Mouse (Mus musculus) midbrain, embryonic 12.5 days (tissue): ENCODE data around the gene Creg1. TPM values are rescaled to one million over a fixed set of nuclear protein-coding genes. Genes with fewer than 3 reads are reported as not detected.
A peak's percentile ranks its signal among the peaks of the same experiment; 100 is the strongest.

ENCODE experiments used
- ATAC-seq: fragments of 200-750 bp; cut with Nextera tagmentation; 2 replicates; pipeline ENCODE4 v1.8.0; 2017; ENCODE audit warnings: low read depth, moderate TSS enrichment, moderate library complexity; ENCODE audit not compliant: low FRiP score
- H3K27ac ChIP-seq: fragments of 300-500 bp; sonication (generic); replicated peaks from 2 replicates; pipeline ENCODE4 v1.5.1; 2016; ENCODE audit warnings: mild to moderate bottlenecking
- H3K27me3 ChIP-seq: fragments of 300-500 bp; sonication (generic); 2 replicates; pipeline ENCODE4 v1.6.1; 2016; ENCODE audit warnings: mild to moderate bottlenecking
- H3K36me3 ChIP-seq: fragments of 300-500 bp; sonication (generic); 2 replicates; pipeline ENCODE4 v1.6.1; 2016
- H3K4me1 ChIP-seq: fragments of 300-500 bp; sonication (generic); 2 replicates; pipeline ENCODE4 v1.6.1; 2016
- H3K4me2 ChIP-seq: fragments of 300-500 bp; sonication (generic); replicated peaks from 2 replicates; pipeline ENCODE4 v1.6.1; 2016; ENCODE audit warnings: mild to moderate bottlenecking, moderate library complexity
- H3K4me3 ChIP-seq: fragments of 300-500 bp; sonication (generic); 2 replicates; pipeline ENCODE4 v1.5.1; 2016; ENCODE audit warnings: mild to moderate bottlenecking
- H3K9ac ChIP-seq: fragments of 300-500 bp; sonication (generic); replicated peaks from 2 replicates; pipeline ENCODE4 v1.6.1; 2016; ENCODE audit warnings: mild to moderate bottlenecking, moderate library complexity
- H3K9me3 ChIP-seq: fragments of 300-500 bp; sonication (generic); 2 replicates; pipeline ENCODE4 v1.6.1; 2016; ENCODE audit warnings: mild to moderate bottlenecking
- WGBS: fragments of 180-500 bp; shearing (Covaris S2); methylation state at CpG from one replicate; pipeline ENCODE4 v1.1.7; 2016; 5-methylcytosine and 5-hydroxymethylcytosine counted together
- polyA plus RNA-seq: library from polyadenylated mRNA; unstranded; fragments of >200 nt; fragmentation: Nextera tagmentation; extraction: Ambion mirVana; gene quantifications from 2 replicates; pipeline ENCODE4 v1.2.1, GENCODE M21; 2016

Gene Creg1
- polyA plus RNA-seq, 1 experiment from 2014 or later: 31.6 TPM

GRCm38 (mm10) chr1:165730129-165730528 is 33.4 kb upstream of the Creg1 start:
- ATAC-seq: no peak
- Histone ChIP-seq H3K9me3 (no peaks in the 10 kb centered on the region), H3K27me3 (no peaks in the 10 kb centered on the region), H3K27ac (no peak overlapping the region), H3K4me1 (no peaks in the 10 kb centered on the region), H3K4me2 (no peak overlapping the region), H3K36me3 (no peaks in the 10 kb centered on the region), H3K9ac (no peak overlapping the region), H3K4me3 (no peak overlapping the region)
- 68% methylated on average over 1 of the region's 1 CpGs for WGBS

- H3K4me2 ChIP-seq: no peak overlapping the region
- peaks cover 7% of the 10 kb centered on the region for H3K4me1 ChIP-seq
- H3K9ac ChIP-seq: no peak overlapping the region
- H3K27ac ChIP-seq: no peak overlapping the region
- no peaks in the 10 kb centered on the region for H3K9me3 ChIP-seq
- no peak overlapping the region for H3K4me3 ChIP-seq
- H3K36me3 ChIP-seq: no peaks in the 10 kb centered on the region
- no peak for ATAC-seq
- no peaks in the 10 kb centered on the region for H3K27me3 ChIP-seq
- WGBS: 73% methylated on average over 6 of the region's 6 CpGs
Observed at GRCm38 (mm10) chr1:165731553-165731952, 32.0 kb upstream of the Creg1 start.

- H3K27me3 ChIP-seq: peaks cover 7% of the 10 kb centered on the region; the same call in 1 of the 2 replicates
- H3K9ac ChIP-seq: no peak overlapping the region
- no peak overlapping the region for H3K27ac ChIP-seq
- 92% methylated on average over 2 of the region's 2 CpGs for whole genome bisulfite sequencing
- H3K9me3 ChIP-seq: no peaks in the 10 kb centered on the region
- no peak for ATAC-seq
- no peaks in the 10 kb centered on the region for H3K36me3 ChIP-seq
- no peak overlapping the region for H3K4me2 ChIP-seq
- H3K4me3 ChIP-seq: no peak overlapping the region
- peaks cover 7% of the 10 kb centered on the region for H3K4me1 ChIP-seq
Observed at GRCm38 (mm10) chr1:165734840-165735239, 28.7 kb upstream of the Creg1 start.

GRCm38 (mm10) chr1:165735826-165736818 is 27.4 kb upstream of the Creg1 start:
- Histone ChIP-seq H3K36me3 (no peaks in the 10 kb centered on the region), H3K4me3 (no peak overlapping the region), H3K27ac (no peak overlapping the region), H3K4me1 (peaks cover 7% of the 10 kb centered on the region), H3K9ac (no peak overlapping the region), H3K4me2 (no peak overlapping the region), H3K9me3 (no peaks in the 10 kb centered on the region), H3K27me3 (peaks cover 7% of the 10 kb centered on the region; the same call in 1 of the 2 replicates)
- 41% methylated on average over 20 of the region's 20 CpGs for WGBS
- peak; percentile 58; the same call in 1 of the 2 replicates for ATAC-seq

GRCm38 (mm10) chr1:165737451-165737850 is 26.1 kb upstream of the Creg1 start:
- Histone ChIP-seq H3K4me3 (no peak overlapping the region), H3K9ac (peak overlapping the region; percentile 28; the same call in 1 of the 2 replicates), H3K27ac (no peak overlapping the region), H3K36me3 (no peaks in the 10 kb centered on the region), H3K4me1 (peaks cover 7% of the 10 kb centered on the region), H3K9me3 (no peaks in the 10 kb centered on the region), H3K27me3 (peaks cover 7% of the 10 kb centered on the region; the same call in 1 of the 2 replicates), H3K4me2 (no peak overlapping the region)
- 46% methylated on average over 5 of the region's 5 CpGs for WGBS
- ATAC-seq: no peak

- H3K4me2 ChIP-seq: no peak overlapping the region
- no peaks in the 10 kb centered on the region for H3K9me3 ChIP-seq
- no peaks in the 10 kb centered on the region for H3K36me3 ChIP-seq
- H3K4me3 ChIP-seq: no peak overlapping the region
- no peak overlapping the region for H3K27ac ChIP-seq
- no peak overlapping the region for H3K9ac ChIP-seq
- 56% methylated on average over 3 of the region's 3 CpGs for WGBS
- H3K27me3 ChIP-seq: peaks cover 7% of the 10 kb centered on the region; the same call in 1 of the 2 replicates
- ATAC-seq: no peak
- peaks cover 7% of the 10 kb centered on the region for H3K4me1 ChIP-seq
Observed at GRCm38 (mm10) chr1:165737867-165738266, 25.7 kb upstream of the Creg1 start.

- WGBS: 93% methylated on average over 1 of the region's 1 CpGs
- ATAC-seq: no peak
- Histone ChIP-seq H3K27me3 (peaks cover 7% of the 10 kb centered on the region; the same call in 1 of the 2 replicates), H3K4me1 (peaks cover 7% of the 10 kb centered on the region), H3K9me3 (no peaks in the 10 kb centered on the region), H3K36me3 (no peaks in the 10 kb centered on the region), H3K27ac (no peak overlapping the region), H3K4me3 (no peak overlapping the region), H3K4me2 (no peak overlapping the region), H3K9ac (no peak overlapping the region)
Observed at GRCm38 (mm10) chr1:165738985-165739384, 24.6 kb upstream of the Creg1 start.

- H3K4me2 ChIP-seq: no peak overlapping the region
- no peak for ATAC-seq
- H3K27ac ChIP-seq: no peak overlapping the region
- H3K4me3 ChIP-seq: no peak overlapping the region
- peaks cover 4% of the 10 kb centered on the region; the same call in 1 of the 2 replicates for H3K27me3 ChIP-seq
- H3K9me3 ChIP-seq: no peaks in the 10 kb centered on the region
- H3K36me3 ChIP-seq: no peaks in the 10 kb centered on the region
- 90% methylated on average over 8 of the region's 8 CpGs for WGBS
- no peak overlapping the region for H3K9ac ChIP-seq
- H3K4me1 ChIP-seq: no peaks in the 10 kb centered on the region
Observed at GRCm38 (mm10) chr1:165741989-165742388, 21.6 kb upstream of the Creg1 start.

- H3K36me3 ChIP-seq: no peaks in the 10 kb centered on the region
- no peak overlapping the region for H3K27ac ChIP-seq
- no peaks in the 10 kb centered on the region for H3K27me3 ChIP-seq
- H3K4me2 ChIP-seq: no peak overlapping the region
- no peaks in the 10 kb centered on the region for H3K9me3 ChIP-seq
- no peak for ATAC-seq
- H3K4me1 ChIP-seq: no peaks in the 10 kb centered on the region
- WGBS: 68% methylated on average over 11 of the region's 11 CpGs
- no peak overlapping the region for H3K9ac ChIP-seq
- H3K4me3 ChIP-seq: no peak overlapping the region
Observed at GRCm38 (mm10) chr1:165748053-165748452, 15.5 kb upstream of the Creg1 start.

GRCm38 (mm10) chr1:165751142-165751541 is 12.4 kb upstream of the Creg1 start:
- Histone ChIP-seq H3K9ac (no peak overlapping the region), H3K27me3 (no peaks in the 10 kb centered on the region), H3K4me1 (no peaks in the 10 kb centered on the region), H3K4me2 (no peak overlapping the region), H3K9me3 (no peaks in the 10 kb centered on the region), H3K4me3 (no peak overlapping the region), H3K27ac (no peak overlapping the region), H3K36me3 (no peaks in the 10 kb centered on the region)
- ATAC-seq: no peak

GRCm38 (mm10) chr1:165751838-165752237 is 11.7 kb upstream of the Creg1 start:
- no peak overlapping the region for H3K4me2 ChIP-seq
- H3K27me3 ChIP-seq: no peaks in the 10 kb centered on the region
- H3K9ac ChIP-seq: no peak overlapping the region
- 86% methylated on average over 5 of the region's 5 CpGs for WGBS
- no peak overlapping the region for H3K27ac ChIP-seq
- no peaks in the 10 kb centered on the region for H3K9me3 ChIP-seq
- H3K4me3 ChIP-seq: no peak overlapping the region
- H3K36me3 ChIP-seq: no peaks in the 10 kb centered on the region
- no peaks in the 10 kb centered on the region for H3K4me1 ChIP-seq
- ATAC-seq: no peak

GRCm38 (mm10) chr1:165754205-165754604 is 9.3 kb upstream of the Creg1 start:
- H3K27me3 ChIP-seq: no peaks in the 10 kb centered on the region
- no peaks in the 10 kb centered on the region for H3K4me1 ChIP-seq
- ATAC-seq: no peak
- no peaks in the 10 kb centered on the region for H3K9me3 ChIP-seq
- H3K9ac ChIP-seq: no peak overlapping the region
- H3K4me2 ChIP-seq: no peak overlapping the region
- no peak overlapping the region for H3K27ac ChIP-seq
- WGBS: 91% methylated on average over 6 of the region's 6 CpGs
- no peaks in the 10 kb centered on the region for H3K36me3 ChIP-seq
- H3K4me3 ChIP-seq: no peak overlapping the region
